Mouse (Mus musculus) spleen, embryonic (tissue): Measurements from ENCODE around the gene Gm20388.

Experiments used
- CTCF ChIA-PET: fragments of 350-600 bp; sonication (Branson Sonifier 250); formaldehyde crosslinking; loops from one replicate; lab custom pipeline; 2022; lab: Charles Lee

Gene Gm20388

DNA sequence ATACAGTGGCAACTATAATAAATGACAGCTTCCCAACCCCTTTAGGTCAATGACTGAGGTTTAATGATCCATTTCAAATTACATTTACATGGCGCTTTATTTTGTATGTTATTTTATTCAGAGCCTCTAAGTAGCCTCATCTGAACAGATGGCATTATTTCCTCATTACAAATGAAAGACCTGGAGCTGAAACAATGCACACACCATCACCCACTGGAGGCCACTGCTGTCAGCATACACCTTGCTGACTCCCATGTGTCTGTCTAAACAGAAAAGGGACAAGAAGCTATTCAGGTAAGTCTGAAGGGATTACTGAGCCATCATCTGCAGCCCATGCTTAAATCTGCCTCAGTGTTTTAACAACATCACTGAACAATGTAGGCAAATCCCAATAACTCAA lies 3024.5 kb downstream of the Gm20388 start:
- CTCF ChIA-PET = interaction anchor here (0.6 kb wide), 1 partner anchor 14 kb away, joined by 4 read pairs; no protein-coding TSS in a partner anchor

DNA sequence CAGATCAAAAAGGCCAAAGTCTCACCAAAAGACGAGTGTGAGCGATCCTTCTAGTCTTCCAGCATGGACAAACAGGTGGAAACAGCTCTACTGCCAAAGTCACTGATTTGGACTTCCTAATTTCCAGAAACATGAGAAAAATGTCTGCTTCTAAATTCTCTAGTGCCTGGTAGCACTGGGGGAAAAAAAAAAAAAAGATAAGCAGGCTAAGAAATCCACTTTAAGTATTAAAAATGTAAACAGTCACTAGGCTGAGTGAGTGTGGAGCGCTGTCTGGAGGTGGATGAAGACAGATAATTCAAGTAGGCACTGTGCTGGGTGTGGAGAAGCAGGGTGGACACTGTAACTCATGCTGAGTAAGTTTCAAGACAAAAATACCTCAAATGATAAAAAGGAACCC lies 3025.3 kb downstream of the Gm20388 start:
- CTCF ChIA-PET = no interaction called here

DNA sequence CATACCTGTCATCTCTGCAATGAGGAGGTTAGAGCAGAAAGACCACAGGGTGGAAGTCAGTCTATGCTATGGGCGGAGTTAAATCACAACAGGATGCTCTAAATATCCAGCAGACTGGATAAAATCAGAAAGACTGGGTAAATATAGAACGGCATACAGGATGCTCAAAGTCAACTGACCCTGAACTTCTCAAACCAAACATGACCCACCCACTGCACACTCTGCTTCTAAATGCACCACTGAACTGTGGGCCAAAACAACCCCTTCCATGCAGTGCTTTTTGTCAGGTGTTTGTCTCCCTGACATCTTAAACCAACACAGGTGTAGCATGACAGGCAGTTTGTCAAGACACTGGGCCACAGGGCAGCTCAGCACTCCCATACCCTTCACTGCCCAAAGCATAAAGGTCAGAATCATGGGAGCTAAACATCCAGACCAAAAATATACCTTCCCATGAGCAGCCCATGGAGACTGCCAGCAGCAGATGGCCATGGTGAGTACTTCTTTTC lies 3027.0 kb downstream of the Gm20388 start:
- CTCF ChIA-PET = interaction anchor here (0.9 to 1.5 kb wide), 4 partner anchors 12 to 228 kb away, joined by 3 to 7 read pairs (median 3); no protein-coding TSS in a partner anchor

DNA sequence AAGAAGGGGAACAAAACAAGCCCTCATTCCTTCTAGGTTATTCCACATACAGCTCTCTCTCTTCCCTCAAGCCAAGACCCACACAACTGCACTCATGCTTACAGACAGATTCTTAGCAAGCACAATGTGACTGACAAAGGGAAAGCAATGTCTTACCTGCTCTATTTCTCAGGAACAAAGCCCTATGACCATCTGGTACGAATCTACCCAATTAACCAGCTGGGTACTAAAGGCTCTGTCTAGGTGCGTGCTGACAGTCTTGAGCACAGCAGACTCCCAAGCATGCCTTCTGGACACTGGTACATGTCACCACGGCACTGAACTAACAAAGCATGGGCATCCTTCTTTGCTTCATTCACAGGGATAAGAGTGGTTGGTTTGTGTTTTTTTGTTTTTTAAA lies 3027.5 kb downstream of the Gm20388 start:
- CTCF ChIA-PET = interaction anchor here (0.5 to 1.2 kb wide), 3 partner anchors 13 to 168 kb away, joined by 3 read pairs; no protein-coding TSS in a partner anchor

DNA sequence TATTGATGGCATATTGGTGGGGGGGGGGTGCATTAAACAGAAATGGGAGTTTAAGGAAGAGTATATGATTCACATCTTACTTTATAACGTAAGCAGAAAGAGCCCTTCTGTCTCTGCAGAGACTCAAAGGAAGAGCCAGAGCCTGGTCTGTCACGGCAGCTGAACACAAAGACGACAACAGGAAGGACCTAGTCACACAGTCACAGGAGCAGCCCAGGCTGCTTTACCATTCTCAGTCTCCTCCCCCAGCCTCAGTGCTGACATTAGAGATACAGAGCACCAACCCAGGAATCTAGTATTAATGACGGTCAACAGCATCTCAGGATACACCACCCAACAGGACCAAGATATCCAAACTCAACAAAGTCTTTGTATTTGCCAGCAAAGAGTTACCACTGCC lies 3027.9 kb downstream of the Gm20388 start:
- CTCF ChIA-PET = interaction anchor here (0.5 to 1.1 kb wide), 2 partner anchors 17 to 168 kb away, joined by 3 read pairs; no protein-coding TSS in a partner anchor

DNA sequence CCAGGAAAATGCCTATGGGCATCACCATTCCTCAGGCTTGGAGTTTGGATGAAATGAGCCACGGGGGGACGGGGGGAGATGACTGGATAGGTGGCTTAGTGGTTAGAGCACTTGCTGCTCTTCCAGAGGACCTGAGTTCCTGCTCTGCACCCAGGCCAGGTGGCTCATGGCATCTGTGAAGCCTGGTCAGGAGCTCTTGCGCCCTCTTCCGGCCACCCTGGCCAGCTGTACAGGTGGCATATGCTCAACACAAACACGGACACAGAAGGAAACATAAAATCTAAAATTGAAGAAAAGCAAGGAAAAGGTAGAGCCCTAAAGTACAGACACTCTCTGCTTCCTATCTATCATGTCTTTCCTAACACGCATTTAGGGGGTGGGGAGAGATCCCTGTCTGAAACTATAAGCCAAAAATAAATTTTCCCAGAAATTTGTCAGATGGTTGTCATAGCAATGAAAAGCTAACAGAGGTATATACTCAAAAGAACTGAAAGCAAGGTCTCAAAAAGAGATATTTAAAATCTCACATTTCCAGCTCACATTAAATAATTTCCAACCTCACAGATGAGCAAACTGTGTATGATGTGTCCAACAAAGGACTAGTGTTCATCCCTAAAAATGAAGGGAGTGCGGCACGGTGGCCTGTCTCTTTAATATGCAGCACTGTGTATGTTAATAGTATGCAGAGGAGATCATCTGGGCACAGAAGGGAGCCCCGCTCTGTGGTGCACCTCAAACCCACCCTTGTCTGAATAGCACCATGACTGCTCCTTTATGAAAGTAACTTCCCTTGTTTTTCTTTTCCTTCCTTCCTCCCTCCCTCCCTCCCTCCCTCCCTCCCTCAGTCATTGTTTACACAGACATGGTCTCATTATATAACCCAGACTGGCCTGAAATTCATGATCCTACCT lies 3032.4 kb downstream of the Gm20388 start:
- CTCF ChIA-PET = interaction anchor here (0.5 to 1.1 kb wide), 5 partner anchors 11 to 68 kb away, joined by 3 read pairs; no protein-coding TSS in a partner anchor

DNA sequence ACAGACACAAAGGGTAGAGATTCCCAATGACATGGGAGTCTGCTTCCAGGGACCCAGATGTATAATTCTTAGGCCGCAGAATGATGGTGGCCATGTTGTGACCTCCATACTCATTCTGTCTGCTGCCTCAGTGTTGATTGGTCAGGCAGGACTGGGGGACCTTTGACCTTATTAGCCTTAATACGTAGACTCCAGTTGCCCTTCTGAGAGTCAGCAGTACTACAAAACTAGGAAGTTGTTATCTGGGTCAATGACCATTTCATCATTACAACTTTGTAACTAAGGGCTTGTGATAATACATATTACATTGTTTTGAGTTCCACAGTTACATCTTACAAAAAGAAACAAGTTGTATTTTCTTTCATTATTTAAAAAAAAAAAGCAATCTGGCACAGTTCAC lies 3035.1 kb downstream of the Gm20388 start:
- CTCF ChIA-PET = no interaction called here

DNA sequence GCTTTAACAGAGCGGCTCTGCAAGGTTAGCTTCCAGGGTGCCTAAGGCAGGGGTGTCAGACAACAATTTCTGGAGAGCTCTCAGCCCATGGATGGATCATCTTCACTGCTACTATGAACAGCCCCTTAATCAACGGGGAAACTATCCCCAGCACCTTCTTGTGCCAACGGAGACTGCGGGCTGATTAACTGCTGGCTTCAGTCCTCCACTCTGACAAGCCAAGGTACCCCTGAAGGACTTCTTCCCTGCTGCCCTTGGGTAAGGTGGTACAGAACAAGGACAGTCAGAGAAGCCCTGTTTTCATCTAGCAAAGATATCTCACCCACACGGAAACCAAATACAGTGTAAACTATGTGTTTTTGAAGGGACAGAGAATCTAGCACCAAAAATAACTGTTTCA lies 3039.1 kb downstream of the Gm20388 start:
- CTCF ChIA-PET = no interaction called here

DNA sequence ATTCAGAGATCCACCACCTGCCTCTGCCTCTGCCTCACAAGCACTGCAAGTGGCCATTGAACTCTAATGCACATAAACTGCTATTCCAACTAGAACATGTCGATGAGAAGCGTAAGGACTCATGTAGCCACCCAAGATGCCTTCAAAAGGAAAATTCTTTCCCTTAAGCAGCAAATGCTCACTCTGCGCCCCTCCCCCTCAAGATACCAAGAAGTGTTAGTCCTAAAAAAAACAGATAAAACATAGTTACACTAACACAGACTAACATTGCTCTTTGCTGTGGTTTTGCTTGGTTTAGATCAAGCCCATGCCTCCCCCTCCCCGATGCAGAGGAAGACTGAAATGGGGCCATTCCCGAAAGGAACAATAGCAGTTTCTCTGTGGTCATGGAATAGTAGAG lies 3040.8 kb downstream of the Gm20388 start:
- CTCF ChIA-PET = interaction anchor here (0.5 kb wide), 1 partner anchor 31 kb away, joined by 3 read pairs; no protein-coding TSS in a partner anchor

DNA sequence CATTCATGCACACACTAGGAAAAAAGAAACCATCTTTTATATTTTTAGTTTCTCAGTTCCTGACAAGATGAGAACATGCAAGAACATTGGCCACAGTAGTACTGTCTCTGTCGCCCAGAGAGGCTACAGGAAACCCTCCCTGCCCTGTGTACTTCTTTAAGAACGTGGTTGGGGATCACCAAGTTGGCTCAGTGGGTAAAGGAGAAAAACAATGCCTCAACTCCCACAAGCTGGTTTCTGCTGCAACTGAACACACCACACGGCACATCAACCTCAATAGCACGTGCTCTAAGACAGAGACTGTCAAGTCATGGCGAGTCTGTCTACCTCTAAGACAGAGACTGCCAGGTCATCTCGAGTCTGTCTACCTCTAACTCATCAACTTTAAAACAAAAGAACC lies 3042.4 kb downstream of the Gm20388 start:
- CTCF ChIA-PET = no interaction called here

DNA sequence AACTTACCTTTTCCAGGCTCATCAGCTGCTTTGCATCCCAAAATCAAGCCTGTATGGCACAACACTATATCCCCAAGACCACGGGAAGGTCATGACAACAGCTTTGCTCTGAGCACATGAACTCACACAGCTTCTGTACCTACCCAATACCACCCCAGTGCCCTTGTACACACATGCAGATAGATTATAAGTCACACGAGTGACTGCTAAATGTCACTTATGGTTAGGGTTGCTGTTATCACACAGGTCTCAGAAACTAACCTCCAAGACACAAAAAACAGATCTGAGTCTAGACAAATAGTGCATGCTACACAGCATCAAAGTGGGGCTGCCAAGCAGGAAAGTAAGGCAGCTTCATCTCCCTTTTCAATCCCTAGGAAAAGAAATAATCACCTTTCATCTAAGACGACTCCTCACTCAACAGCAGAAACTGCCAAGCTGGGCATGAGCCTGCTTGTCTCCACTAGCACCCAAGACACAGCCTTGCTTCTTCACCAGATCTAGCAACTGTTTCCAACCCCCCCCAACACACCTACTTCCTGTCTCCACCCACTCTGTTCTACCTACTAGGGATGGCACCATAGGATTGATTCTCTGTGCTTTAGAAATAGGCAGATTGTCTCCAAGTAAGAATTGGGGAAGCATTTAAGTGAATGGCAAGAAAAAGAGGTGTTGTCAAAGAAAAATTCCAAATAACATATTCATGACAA lies 3043.6 kb downstream of the Gm20388 start:
- CTCF ChIA-PET = interaction anchor here (0.6 kb wide), 2 partner anchors 11 to 46 kb away, joined by 3 read pairs; no protein-coding TSS in a partner anchor

DNA sequence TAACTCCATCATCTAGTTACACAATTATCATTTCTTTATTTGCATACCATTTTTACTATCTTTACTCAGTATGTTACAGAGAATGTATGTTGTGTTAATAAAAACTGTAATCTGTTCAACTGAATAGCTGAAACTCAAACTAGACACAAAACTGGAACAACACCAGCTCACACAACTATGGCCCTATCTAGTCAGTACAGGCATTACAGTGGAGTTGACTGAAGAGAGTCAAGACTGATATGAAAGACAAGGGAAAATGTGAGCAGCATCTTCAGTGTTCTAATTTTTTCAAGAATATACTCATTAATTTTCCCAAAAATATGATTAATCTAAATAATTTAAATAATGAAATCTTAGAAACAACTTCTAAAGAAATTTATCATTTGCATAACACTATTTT lies 3044.6 kb downstream of the Gm20388 start:
- CTCF ChIA-PET = interaction anchor here (0.7 to 1.2 kb wide), 2 partner anchors 17 to 105 kb away, joined by 3 to 6 read pairs; no protein-coding TSS in a partner anchor

DNA sequence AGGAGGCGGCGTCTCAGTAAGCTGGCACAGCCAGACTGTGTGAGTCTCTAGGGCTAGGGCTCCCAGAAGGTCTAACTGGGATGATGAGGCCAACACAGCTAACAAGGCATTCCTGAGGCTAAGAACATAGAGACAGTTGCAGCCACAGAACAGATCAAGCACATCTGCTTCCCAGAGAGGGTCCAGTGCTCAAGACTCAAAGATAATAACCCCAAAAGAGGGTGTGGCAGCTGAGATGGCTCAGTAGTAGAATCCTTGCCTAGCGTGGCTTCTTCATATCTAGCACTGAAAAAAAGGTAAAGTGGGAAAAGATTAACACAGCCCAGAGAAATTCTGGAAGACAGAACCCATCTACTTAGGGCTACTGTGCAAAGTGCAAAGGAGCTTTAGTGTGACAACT lies 3045.4 kb downstream of the Gm20388 start:
- CTCF ChIA-PET = interaction anchor here (1.2 kb wide), 1 partner anchor 18 kb away, joined by 3 read pairs; no protein-coding TSS in a partner anchor

DNA sequence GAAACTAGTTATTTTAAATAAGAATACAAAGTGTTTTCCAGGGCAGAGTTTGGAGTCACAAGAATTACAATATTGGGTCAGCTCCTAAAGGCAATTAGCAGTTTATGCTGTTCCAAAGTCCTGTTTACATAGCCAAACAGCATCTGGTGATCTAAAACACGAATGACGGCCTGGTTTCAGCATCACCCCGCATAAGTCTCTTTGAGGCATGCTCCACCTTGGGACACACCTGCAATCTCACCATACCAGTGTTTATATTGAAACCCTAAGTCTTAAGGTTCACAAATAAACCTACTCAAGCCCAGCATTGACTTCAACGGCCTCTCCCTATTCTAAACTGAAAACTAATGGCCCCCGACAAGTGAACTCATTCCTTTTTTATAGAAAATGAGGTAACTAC lies 3049.7 kb downstream of the Gm20388 start:
- CTCF ChIA-PET = no interaction called here

DNA sequence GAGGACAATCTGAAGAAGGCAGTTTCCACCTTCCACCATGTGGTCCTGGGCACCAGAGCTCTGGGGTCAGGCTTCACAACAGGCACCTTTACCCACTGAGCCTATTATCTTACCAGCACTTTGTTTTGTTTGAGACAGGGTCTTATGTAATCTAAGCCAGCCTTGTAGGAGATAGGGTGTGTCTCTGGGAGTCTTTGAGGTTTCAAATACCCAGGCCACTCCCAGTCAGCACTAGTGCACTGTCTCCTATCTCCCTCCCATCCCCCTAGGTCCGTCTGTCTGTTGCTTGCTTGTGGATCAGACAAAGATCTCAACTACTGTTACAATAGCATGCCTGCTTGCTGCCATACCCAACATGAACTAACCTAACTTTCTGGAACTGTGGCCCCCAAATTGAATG lies 3050.3 kb downstream of the Gm20388 start:
- CTCF ChIA-PET = no interaction called here

DNA sequence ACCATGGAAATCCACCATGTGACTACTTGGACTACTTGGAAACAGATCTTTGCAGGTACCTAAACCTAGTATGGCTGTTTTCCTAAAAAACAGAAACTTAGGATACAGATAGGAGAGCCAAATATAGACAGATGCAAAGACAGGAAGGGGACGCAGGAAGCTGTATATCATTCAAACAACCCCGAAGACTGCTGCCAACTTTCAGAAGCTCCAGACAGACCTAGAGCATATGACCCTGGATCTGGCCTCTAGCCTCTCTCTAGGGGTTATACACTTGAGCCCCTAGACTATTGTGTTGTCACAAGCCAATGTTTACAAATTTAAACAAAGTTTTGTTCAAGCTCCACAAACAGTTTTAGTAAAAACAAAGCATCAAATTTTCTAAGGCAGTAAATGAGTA lies 3050.8 kb downstream of the Gm20388 start:
- CTCF ChIA-PET = interaction anchor here (0.6 kb wide), 1 partner anchor 58 kb away, joined by 18 read pairs; no protein-coding TSS in a partner anchor

DNA sequence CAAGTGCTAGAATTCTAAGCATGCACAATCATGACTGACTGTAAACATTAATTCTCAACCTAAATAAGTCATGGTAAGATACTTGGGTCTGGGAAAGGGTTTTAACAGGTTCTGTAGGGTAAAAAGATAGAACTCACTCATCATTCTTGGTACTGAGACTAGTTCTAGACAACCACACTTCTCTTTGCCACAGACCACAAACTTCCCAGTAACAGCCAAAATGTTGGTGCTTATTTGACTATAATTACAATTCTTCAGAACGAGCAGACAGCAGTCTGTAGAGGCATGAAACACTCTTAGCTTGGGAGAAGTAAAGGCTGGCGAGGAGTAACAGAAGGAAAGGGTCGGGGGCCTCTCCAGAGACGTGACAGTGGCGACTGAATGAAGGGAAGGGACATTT lies 3051.4 kb downstream of the Gm20388 start:
- CTCF ChIA-PET = interaction anchor here (0.6 kb wide), 1 partner anchor 59 kb away, joined by 18 read pairs; no protein-coding TSS in a partner anchor

DNA sequence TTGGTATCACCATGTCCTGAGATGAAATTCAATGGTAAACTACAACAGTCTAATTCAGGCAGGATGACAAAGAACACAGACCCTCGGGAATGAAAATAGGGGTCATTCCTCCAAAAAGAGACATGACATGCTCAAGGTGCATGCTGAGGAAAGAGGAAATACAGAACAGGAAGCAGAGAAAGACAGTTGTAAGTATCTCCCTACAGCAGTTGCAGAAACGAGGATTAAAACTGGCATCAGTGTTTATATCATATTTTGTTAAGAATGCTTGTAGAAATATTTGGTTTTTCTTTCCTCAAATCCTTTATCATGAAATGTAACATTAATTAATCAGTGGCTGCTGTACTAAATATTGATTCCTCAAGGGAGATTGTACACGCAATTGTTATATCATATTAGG lies 3056.0 kb downstream of the Gm20388 start:
- CTCF ChIA-PET = no interaction called here

DNA sequence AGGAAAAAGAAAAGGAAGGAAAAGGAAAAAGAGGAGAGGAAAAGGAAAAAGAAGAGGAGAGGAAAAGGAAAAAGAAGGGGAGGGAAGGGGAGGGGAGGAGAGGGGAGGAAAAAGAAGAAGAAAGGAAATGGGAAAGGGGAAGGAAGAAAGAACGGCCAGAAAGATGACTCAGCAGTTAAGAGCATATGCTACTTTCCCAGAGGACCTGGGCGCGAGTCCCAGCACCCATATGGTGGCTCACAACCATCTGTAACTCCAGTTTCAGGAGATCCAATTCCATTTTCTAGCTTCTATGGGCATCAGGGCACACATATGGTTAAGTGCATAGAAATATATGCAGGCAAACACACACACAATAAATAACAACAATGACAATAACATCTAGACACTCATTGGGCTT lies 3057.5 kb downstream of the Gm20388 start:
- CTCF ChIA-PET = no interaction called here

DNA sequence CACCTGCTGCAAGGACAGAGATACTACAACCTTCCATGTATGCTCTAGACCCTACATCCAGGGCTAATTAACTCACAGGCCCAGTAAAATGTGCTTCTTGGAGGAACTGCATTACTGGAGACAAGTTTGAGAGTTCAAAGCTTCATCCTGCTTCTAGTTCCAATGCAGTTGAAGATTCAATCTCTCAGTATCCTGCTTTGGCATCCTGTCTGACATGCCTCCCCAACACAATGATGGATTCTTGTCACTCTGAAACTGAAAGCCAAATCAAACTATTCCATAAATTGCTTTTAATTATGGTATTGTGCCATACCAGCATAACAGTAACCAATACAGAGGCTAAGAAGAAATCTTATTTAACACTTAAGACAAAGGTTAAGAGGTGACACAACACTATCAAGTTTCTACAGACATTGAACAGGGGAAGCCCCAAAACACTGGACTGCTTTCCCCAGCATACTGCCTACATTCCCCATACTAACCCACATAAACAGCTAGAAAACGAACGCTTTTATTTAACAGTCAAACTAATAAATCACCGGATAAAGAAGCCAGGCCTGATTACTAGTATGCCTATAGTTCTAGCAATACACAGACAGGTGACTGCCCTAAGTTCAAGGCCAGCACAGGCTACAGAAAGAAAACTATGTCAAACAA lies 3059.5 kb downstream of the Gm20388 start:
- CTCF ChIA-PET = no interaction called here

DNA sequence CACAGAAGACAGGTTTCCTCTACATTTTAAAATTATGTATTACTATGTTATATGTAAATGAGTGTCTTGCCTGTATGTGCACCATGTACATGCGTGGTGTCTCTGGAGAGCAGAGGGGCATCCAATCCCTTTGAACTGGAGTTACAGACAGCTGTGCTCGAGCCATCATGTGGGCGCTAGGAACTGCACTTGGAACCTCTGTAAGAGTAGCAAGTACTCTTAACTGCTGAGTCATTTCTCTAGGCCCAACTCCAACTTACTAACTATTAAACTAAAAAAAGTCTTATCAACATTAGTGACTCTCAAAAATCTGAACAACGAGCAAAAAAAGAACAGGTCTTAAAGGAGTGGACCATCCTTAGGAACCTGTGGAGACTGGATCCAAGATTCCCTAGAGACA lies 3065.4 kb downstream of the Gm20388 start:
- CTCF ChIA-PET = interaction anchor here (0.7 kb wide), 1 partner anchor 42 kb away, joined by 3 read pairs; no protein-coding TSS in a partner anchor
